Mouse (Mus musculus): ENCODE measurements at regions not wholly inside any gene's neighbourhood (a gene's known extent, or its start where the extent isn't known, plus 50 kb on each side); places are given as distances from the start of the nearest gene placed in this dataset.

GRCm38 (mm10) chr4:45746451-45746850 is 52.4 kb upstream of the Aldh1b1 start:
- no peak for ATAC-seq (replicated peaks; ENCODE audit: low FRiP score, low TSS enrichment, poor library complexity, severe bottlenecking)

DNA sequence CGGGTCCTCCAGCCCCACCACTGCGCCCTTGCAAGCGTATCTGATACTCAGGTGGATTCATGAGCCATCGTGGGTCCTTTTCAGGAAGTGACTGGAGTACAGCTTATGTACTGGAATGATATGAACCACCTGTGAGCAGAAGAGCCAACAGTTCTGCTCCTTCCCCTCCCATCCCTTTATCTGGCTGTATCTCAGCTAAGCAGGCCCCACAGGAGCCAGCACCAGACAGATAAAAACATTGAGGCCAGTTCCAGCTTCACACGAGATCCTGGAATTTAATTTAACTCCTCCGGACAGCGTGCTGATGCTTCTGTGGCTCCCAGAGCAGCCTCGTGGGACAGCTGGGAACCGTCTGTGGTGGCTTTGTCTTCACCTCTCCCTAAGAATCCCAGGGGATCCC is 53.1 kb upstream of the Aldh1b1 start:
- ATAC-seq (replicated peaks; ENCODE audit: low FRiP score, low TSS enrichment, poor library complexity, severe bottlenecking), result peak; percentile 60

- ATAC-seq (replicated peaks; ENCODE audit: low FRiP score, low TSS enrichment, poor library complexity, severe bottlenecking), result no peak
Observed at GRCm38 (mm10) chr4:45744849-45745407, 53.9 kb upstream of the Aldh1b1 start.

GRCm38 (mm10) chr4:45740779-45741365 is 58.0 kb upstream of the Aldh1b1 start:
- no peak for ATAC-seq (replicated peaks; ENCODE audit: low FRiP score, low TSS enrichment, poor library complexity, severe bottlenecking)

GRCm38 (mm10) chr4:45740319-45740718 is 58.5 kb upstream of the Aldh1b1 start:
- ATAC-seq (replicated peaks; ENCODE audit: low FRiP score, low TSS enrichment, poor library complexity, severe bottlenecking), result no peak

DNA sequence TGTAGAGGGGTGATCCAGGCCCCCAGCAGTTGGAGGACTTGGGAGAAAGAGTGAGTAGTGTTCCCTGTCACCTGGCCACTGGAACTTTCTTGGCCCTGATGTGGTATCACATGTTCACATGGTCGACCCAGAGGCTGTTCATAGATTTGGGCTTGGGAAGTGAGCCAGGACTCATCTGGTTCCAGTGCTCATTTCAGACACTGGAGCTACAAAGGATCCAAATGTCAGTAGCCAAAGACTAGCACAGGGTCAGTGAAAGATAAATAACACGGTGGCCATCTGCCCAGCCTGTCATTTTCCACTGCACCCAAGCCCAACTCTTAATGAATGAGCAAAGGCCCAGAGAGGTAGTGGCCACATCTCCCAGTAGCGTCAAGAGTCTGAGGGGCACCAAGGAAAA is 59.1 kb upstream of the Aldh1b1 start:
- no peak for ATAC-seq (replicated peaks; ENCODE audit: low FRiP score, low TSS enrichment, poor library complexity, severe bottlenecking)

DNA sequence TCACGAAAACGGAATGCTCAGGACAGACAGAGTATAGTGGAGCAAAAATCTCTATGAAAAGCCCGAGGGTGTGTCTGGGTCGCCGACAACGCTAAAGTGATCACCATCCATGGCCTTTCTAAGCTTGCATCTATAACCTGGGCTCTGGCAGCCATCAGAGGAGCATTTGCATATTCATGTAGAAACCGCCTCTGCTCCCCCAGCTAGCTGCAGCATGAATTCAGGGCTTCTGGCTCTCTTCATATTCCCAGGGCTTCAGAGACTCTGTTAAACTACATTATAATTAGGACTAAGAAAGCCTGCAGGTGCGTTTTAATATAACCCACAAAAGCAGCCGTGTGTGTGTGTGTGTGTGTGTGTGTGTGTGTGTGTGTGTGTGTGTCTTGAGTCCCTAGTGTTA is 59.7 kb upstream of the Aldh1b1 start:
- ATAC-seq (replicated peaks; ENCODE audit: low FRiP score, low TSS enrichment, poor library complexity, severe bottlenecking), result no peak

DNA sequence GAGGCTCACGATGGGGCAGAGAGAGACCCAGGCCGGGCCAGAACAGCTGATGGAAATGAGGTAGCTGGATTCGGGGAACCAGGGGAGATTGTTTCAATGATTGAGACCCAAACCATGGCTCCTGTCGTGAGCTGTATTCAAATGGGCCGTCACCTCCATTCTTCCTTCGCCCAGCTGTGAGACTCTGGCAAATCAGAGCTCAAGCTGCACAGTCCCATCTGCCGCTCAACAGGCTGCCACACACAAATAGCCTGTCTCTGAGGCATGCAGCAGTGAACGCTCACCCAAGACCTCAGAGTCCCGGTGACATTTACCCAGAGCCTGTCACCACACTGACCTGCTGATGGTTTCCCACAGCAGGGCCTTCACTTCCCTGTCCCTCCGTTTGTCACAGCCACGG is 60.1 kb upstream of the Aldh1b1 start:
- ATAC-seq (replicated peaks; ENCODE audit: low FRiP score, low TSS enrichment, poor library complexity, severe bottlenecking), result no peak

DNA sequence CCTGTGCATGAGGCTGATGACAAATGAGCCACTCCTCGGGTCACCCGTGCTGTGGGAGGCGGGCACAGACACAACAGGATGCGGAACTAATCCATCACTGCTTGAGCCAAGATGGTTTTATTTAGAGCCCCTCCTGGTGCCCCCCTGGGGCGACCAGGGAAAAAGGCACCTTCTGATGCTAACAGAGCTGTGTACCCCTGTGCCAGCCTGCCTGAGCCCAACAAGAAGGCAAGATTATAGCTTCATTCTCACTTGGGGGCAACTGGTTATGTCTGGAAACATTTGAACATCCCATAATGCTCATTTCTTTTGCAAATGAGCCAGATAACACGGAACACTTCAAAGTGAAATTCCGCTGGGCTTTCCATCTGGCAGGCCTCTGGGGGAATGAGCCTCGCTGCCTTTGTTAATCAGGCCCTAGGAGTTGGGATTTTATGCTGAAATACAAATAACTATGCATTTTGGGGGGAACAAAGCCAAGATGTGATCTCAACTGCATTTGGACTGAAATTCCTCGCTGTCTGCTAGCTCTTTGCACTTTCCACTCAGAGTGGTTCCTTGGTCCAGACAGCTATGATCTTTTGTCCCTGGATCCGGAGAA is 62.5 kb upstream of the Aldh1b1 start:
- no peak for ATAC-seq (replicated peaks; ENCODE audit: low FRiP score, low TSS enrichment, poor library complexity, severe bottlenecking)

GRCm38 (mm10) chr4:45734011-45734410 is 64.8 kb upstream of the Aldh1b1 start:
- no peak for ATAC-seq (replicated peaks; ENCODE audit: low FRiP score, low TSS enrichment, poor library complexity, severe bottlenecking)

DNA sequence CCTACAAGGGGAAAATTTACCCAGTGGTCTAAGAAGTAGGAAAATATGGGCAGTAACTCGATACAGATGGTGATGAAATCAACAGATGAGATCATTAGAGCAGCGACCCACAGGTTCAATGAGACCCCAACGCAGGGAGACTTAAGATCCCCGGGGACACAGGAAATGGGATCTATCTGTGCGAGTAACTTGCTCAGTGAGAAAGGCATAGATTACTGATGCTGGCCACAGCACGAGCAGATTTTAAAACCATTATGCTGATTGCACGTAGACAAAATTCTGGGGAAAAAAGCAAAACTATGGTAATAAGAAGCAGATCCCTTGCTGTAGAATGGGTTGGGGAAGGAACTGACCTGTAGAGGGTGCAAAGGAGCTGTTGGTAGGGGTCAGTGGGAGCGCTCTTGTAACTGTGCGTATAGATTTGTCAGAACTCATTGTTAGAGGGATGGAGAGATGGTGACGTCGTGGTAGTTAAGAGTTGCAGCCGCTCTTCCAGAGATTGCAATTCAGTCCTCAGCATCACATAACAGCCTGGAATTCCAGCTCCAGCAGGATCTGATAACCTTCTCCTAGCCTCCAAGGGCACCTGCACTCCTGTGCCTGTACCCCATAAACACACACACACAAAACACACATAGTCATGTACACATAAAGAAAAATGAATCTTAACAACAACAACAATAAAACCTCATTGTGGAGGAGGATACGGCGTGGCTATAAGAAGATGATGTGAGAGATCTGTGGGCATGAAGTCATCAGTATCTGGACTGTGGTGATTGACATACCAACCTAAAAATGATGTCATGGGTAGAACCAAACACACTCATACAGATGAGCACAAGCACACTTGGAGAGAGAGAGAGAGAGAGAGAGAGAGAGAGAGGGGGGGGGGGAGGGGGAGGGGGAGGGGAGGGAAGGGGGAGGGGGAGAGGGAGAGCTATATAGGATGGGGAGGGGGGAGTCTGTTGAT is 67.7 kb upstream of the Aldh1b1 start:
- ATAC-seq (replicated peaks; ENCODE audit: low FRiP score, low TSS enrichment, poor library complexity, severe bottlenecking), result no peak

- ATAC-seq (replicated peaks; ENCODE audit: low FRiP score, low TSS enrichment, poor library complexity, severe bottlenecking), result no peak
Observed at GRCm38 (mm10) chr4:45729801-45730200, 69.0 kb upstream of the Aldh1b1 start.

DNA sequence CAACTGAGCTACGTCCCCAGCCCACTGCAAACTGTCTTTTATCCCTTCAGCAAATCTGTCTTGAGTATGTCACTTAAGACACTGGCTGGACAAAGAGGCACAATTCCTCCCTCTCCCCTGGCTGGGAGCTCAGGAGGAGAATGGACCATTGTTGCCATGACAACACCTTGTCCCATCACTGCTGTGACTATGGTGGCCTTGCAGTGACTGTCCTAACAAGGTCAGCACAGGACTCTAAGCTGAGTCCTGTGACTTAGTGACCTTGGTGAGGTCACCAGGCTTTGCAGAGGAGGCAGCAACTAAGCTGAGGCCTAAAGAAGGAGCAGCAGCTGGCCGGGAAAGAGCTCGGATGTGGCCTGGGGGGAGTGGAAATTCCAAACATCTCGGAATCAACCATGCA is 70.0 kb upstream of the Aldh1b1 start:
- ATAC-seq (replicated peaks; ENCODE audit: low FRiP score, low TSS enrichment, poor library complexity, severe bottlenecking), result no peak

GRCm38 (mm10) chr4:45727915-45728314 is 70.9 kb upstream of the Aldh1b1 start:
- ATAC-seq (replicated peaks; ENCODE audit: low FRiP score, low TSS enrichment, poor library complexity, severe bottlenecking), result no peak

- ATAC-seq (replicated peaks; ENCODE audit: low FRiP score, low TSS enrichment, poor library complexity, severe bottlenecking), result no peak
Observed at GRCm38 (mm10) chr4:45727474-45727873, 71.3 kb upstream of the Aldh1b1 start.

GRCm38 (mm10) chr4:45726783-45727182 is 72.0 kb upstream of the Aldh1b1 start:
- no peak for ATAC-seq (replicated peaks; ENCODE audit: low FRiP score, low TSS enrichment, poor library complexity, severe bottlenecking)

GRCm38 (mm10) chr4:45725055-45725910 is 73.5 kb upstream of the Aldh1b1 start:
- no peak for ATAC-seq (replicated peaks; ENCODE audit: low FRiP score, low TSS enrichment, poor library complexity, severe bottlenecking)

GRCm38 (mm10) chr4:45720352-45720751 is 78.5 kb upstream of the Aldh1b1 start:
- ATAC-seq (replicated peaks; ENCODE audit: low FRiP score, low TSS enrichment, poor library complexity, severe bottlenecking), result no peak

- no peak for ATAC-seq (replicated peaks; ENCODE audit: low FRiP score, low TSS enrichment, poor library complexity, severe bottlenecking)
Observed at GRCm38 (mm10) chr4:45719564-45719963, 79.3 kb upstream of the Aldh1b1 start.
